Mouse (Mus musculus) kidney, embryonic 16.5 days (tissue): Measurements from ENCODE around the gene Klhl29. TPM values are rescaled to one million over a fixed set of nuclear protein-coding genes. Genes with fewer than 3 reads are reported as not detected.

Source experiments
- ATAC-seq: fragments of 200-750 bp; cut with Nextera tagmentation; 2 replicates; pipeline ENCODE4 v1.8.0; 2017; ENCODE audit warnings: moderate TSS enrichment; ENCODE audit not compliant: low FRiP score, low TSS enrichment
- H3K27ac ChIP-seq: fragments of 300-500 bp; sonication (generic); 2 replicates; pipeline ENCODE4 v1.5.1; 2014; ENCODE audit warnings: low read length
- H3K27me3 ChIP-seq: fragments of 300-500 bp; sonication (generic); 2 replicates; pipeline ENCODE4 v1.6.1; 2014; ENCODE audit warnings: low read length, control low read depth, mixed read lengths; ENCODE audit not compliant: insufficient read depth
- H3K36me3 ChIP-seq: fragments of 300-500 bp; sonication (generic); 2 replicates; pipeline ENCODE4 v1.6.1; 2014; ENCODE audit warnings: low read length, control low read depth, mixed read lengths; ENCODE audit not compliant: insufficient read depth
- H3K4me1 ChIP-seq: fragments of 300-500 bp; sonication (generic); 2 replicates; pipeline ENCODE4 v1.6.1; 2014; ENCODE audit warnings: low read length, control low read depth, mixed read lengths; ENCODE audit not compliant: insufficient read depth
- H3K4me2 ChIP-seq: fragments of 300-500 bp; sonication (generic); replicated peaks from 2 replicates; pipeline ENCODE4 v1.6.1; 2014; ENCODE audit warnings: low read depth, low read length
- H3K4me3 ChIP-seq: fragments of 300-500 bp; sonication (generic); 2 replicates; pipeline ENCODE4 v1.5.1; 2014; ENCODE audit warnings: mild to moderate bottlenecking, low read length
- H3K9ac ChIP-seq: fragments of 300-500 bp; sonication (generic); replicated peaks from 2 replicates; pipeline ENCODE4 v1.6.1; 2014; ENCODE audit warnings: low read length
- H3K9me3 ChIP-seq: fragments of 300-500 bp; sonication (generic); 2 replicates; pipeline ENCODE4 v1.6.1; 2016; ENCODE audit warnings: low read length, control low read depth
- WGBS: fragments of 180-500 bp; shearing (Covaris S2); extraction: QIAGEN DNeasy Blood & Tissue Kit; methylation state at CpG from one replicate; pipeline ENCODE4 v1.1.7; 2014; 5-methylcytosine and 5-hydroxymethylcytosine counted together
- polyA plus RNA-seq: library from polyadenylated mRNA; unstranded; fragments of >200 nt; fragmentation: Nextera tagmentation; extraction: Ambion mirVana; gene quantifications from 2 replicates; pipeline ENCODE4 v1.2.1, GENCODE M21; 2015

The Klhl29 gene
- polyA plus RNA-seq, 1 experiment from 2014 or later: 0.51 TPM

GRCm38 (mm10) chr12:5283654-5284053 is 91.8 kb downstream of the Klhl29 start:
- no peaks in the 10 kb centered on the region for H3K4me1 ChIP-seq
- WGBS: 76% methylated on average over 2 of the region's 2 CpGs
- H3K9me3 ChIP-seq: no peaks in the 10 kb centered on the region
- no peak for ATAC-seq
- no peaks in the 10 kb centered on the region for H3K36me3 ChIP-seq
- H3K4me3 ChIP-seq: no peak overlapping the region
- H3K27me3 ChIP-seq: no peaks in the 10 kb centered on the region
- no peak overlapping the region for H3K4me2 ChIP-seq
- H3K27ac ChIP-seq: no peak overlapping the region
- H3K9ac ChIP-seq: no peak overlapping the region

- no peaks in the 10 kb centered on the region for H3K4me1 ChIP-seq
- no peaks in the 10 kb centered on the region for H3K9me3 ChIP-seq
- H3K9ac ChIP-seq: no peak overlapping the region
- no peak for ATAC-seq
- H3K4me3 ChIP-seq: no peak overlapping the region
- H3K27ac ChIP-seq: no peak overlapping the region
- H3K4me2 ChIP-seq: no peak overlapping the region
- H3K27me3 ChIP-seq: no peaks in the 10 kb centered on the region
- no peaks in the 10 kb centered on the region for H3K36me3 ChIP-seq
- WGBS: 45% methylated on average over 2 of the region's 2 CpGs
Observed at GRCm38 (mm10) chr12:5282611-5283010, 92.9 kb downstream of the Klhl29 start.

- Histone ChIP-seq H3K36me3 (no peaks in the 10 kb centered on the region), H3K9ac (no peak overlapping the region), H3K4me2 (no peak overlapping the region), H3K27ac (no peak overlapping the region), H3K4me3 (no peak overlapping the region), H3K9me3 (no peaks in the 10 kb centered on the region), H3K27me3 (no peaks in the 10 kb centered on the region), H3K4me1 (peaks cover 11% of the 10 kb centered on the region; the same call in 1 of the 2 replicates)
- no peak for ATAC-seq
- 25% methylated on average over 1 of the region's 1 CpGs for WGBS
Observed at GRCm38 (mm10) chr12:5279873-5280272, 95.6 kb downstream of the Klhl29 start.

GRCm38 (mm10) chr12:5277028-5277427 is 98.5 kb downstream of the Klhl29 start:
- no peak overlapping the region for H3K4me3 ChIP-seq
- H3K4me2 ChIP-seq: no peak overlapping the region
- WGBS: 53% methylated on average over 9 of the region's 9 CpGs
- H3K27ac ChIP-seq: no peak overlapping the region
- no peaks in the 10 kb centered on the region for H3K27me3 ChIP-seq
- ATAC-seq: peak; percentile 62; the same call in 1 of the 2 replicates
- H3K36me3 ChIP-seq: no peaks in the 10 kb centered on the region
- H3K4me1 ChIP-seq: peaks cover 13% of the 10 kb centered on the region; the same call in 1 of the 2 replicates
- H3K9me3 ChIP-seq: no peaks in the 10 kb centered on the region
- no peak overlapping the region for H3K9ac ChIP-seq

GRCm38 (mm10) chr12:5275507-5275936 is 100.0 kb downstream of the Klhl29 start:
- Histone ChIP-seq H3K4me1 (peaks cover 13% of the 10 kb centered on the region; the same call in 1 of the 2 replicates), H3K9me3 (no peaks in the 10 kb centered on the region), H3K27me3 (no peaks in the 10 kb centered on the region), H3K4me3 (no peak overlapping the region), H3K27ac (no peak overlapping the region), H3K9ac (no peak overlapping the region), H3K4me2 (no peak overlapping the region), H3K36me3 (no peaks in the 10 kb centered on the region)
- no peak for ATAC-seq
- 77% methylated on average over 6 of the region's 6 CpGs for WGBS

GRCm38 (mm10) chr12:5274519-5274944 is 101.0 kb downstream of the Klhl29 start:
- Histone ChIP-seq H3K9ac (no peak overlapping the region), H3K27me3 (no peaks in the 10 kb centered on the region), H3K4me1 (peaks cover 13% of the 10 kb centered on the region; the same call in 1 of the 2 replicates), H3K4me2 (no peak overlapping the region), H3K4me3 (no peak overlapping the region), H3K27ac (no peak overlapping the region), H3K9me3 (no peaks in the 10 kb centered on the region), H3K36me3 (no peaks in the 10 kb centered on the region)
- ATAC-seq: peak; percentile 32; the same call in 1 of the 2 replicates
- 62% methylated on average over 8 of the region's 8 CpGs for WGBS

- 75% methylated on average over 4 of the region's 4 CpGs for WGBS
- no peaks in the 10 kb centered on the region for H3K27me3 ChIP-seq
- H3K4me2 ChIP-seq: no peak overlapping the region
- no peak for ATAC-seq
- H3K4me1 ChIP-seq: peaks cover 15% of the 10 kb centered on the region
- H3K9ac ChIP-seq: no peak overlapping the region
- no peaks in the 10 kb centered on the region for H3K9me3 ChIP-seq
- no peak overlapping the region for H3K27ac ChIP-seq
- H3K36me3 ChIP-seq: no peaks in the 10 kb centered on the region
- H3K4me3 ChIP-seq: no peak overlapping the region
Observed at GRCm38 (mm10) chr12:5273316-5274047, 102.0 kb downstream of the Klhl29 start.

GRCm38 (mm10) chr12:5270527-5270926 is 105.0 kb downstream of the Klhl29 start:
- H3K9me3 ChIP-seq: no peaks in the 10 kb centered on the region
- no peak overlapping the region for H3K9ac ChIP-seq
- H3K4me3 ChIP-seq: no peak overlapping the region
- H3K27ac ChIP-seq: no peak overlapping the region
- H3K4me2 ChIP-seq: no peak overlapping the region
- no peaks in the 10 kb centered on the region for H3K27me3 ChIP-seq
- ATAC-seq: no peak
- H3K4me1 ChIP-seq: peaks cover 15% of the 10 kb centered on the region
- 91% methylated on average over 3 of the region's 3 CpGs for WGBS
- H3K36me3 ChIP-seq: no peaks in the 10 kb centered on the region

GRCm38 (mm10) chr12:5269936-5270335 is 105.5 kb downstream of the Klhl29 start:
- Histone ChIP-seq H3K27me3 (no peaks in the 10 kb centered on the region), H3K27ac (no peak overlapping the region), H3K9me3 (no peaks in the 10 kb centered on the region), H3K9ac (no peak overlapping the region), H3K4me3 (no peak overlapping the region), H3K36me3 (no peaks in the 10 kb centered on the region), H3K4me2 (no peak overlapping the region), H3K4me1 (peaks cover 14% of the 10 kb centered on the region)
- WGBS: 75% methylated on average over 9 of the region's 9 CpGs
- no peak for ATAC-seq

GRCm38 (mm10) chr12:5269061-5269460 is 106.4 kb downstream of the Klhl29 start:
- Histone ChIP-seq H3K9me3 (no peaks in the 10 kb centered on the region), H3K4me1 (peaks cover 11% of the 10 kb centered on the region), H3K27ac (no peak overlapping the region), H3K9ac (no peak overlapping the region), H3K36me3 (no peaks in the 10 kb centered on the region), H3K4me2 (no peak overlapping the region), H3K4me3 (no peak overlapping the region), H3K27me3 (no peaks in the 10 kb centered on the region)
- WGBS: 82% methylated on average over 7 of the region's 7 CpGs
- ATAC-seq: no peak
